Mouse (Mus musculus): Measurements from ENCODE around the gene Kdm2b. TPM values are rescaled to one million over a fixed set of nuclear protein-coding genes. Genes with fewer than 3 reads are reported as not detected.
A peak's percentile ranks its signal among the peaks of the same experiment; 100 is the strongest.

Kdm2b gene
- total and polyA plus RNA-seq, 3 experiments: 29.2 to 48.9 TPM; not detected in 1

GRCm38 (mm10) chr5:122925534-122925958, 64.1 kb downstream of the Kdm2b start:
- TF ChIP-seq TAL1 (IDR thresholded peaks at IDR 0.05; ENCODE audit: low read length) (no peak), MYC (IDR thresholded peaks at IDR 0.05; ENCODE audit: low read depth, low read length) (no peak), GATA1 (IDR thresholded peaks at IDR 0.05; ENCODE audit: low read depth, low read length) (no peak), JUND (IDR thresholded peaks at IDR 0.05; ENCODE audit: low read depth, low read length) (no peak), SMC3 (IDR thresholded peaks at IDR 0.05; ENCODE audit: low read depth, low read length) (peak; percentile 90), CHD1 (IDR thresholded peaks at IDR 0.05; ENCODE audit: low read depth, low read length) (no peak), MAFK (IDR thresholded peaks at IDR 0.05; ENCODE audit: borderline replicate concordance, low read depth, low read length) (no peak), MEF2A (IDR thresholded peaks at IDR 0.05; ENCODE audit: extremely low read depth, insufficient replicate concordance, low read depth, low read length, poor library complexity, severe bottlenecking) (no peak), POLR2A (IDR thresholded peaks at IDR 0.05; ENCODE audit: control insufficient read depth in 1 of 2, insufficient read depth in 1 of 2, low read depth in 1 of 2, low read length in 2 of 2, poor library complexity in 1 of 2) (no peak), ZKSCAN1 (IDR thresholded peaks at IDR 0.05; ENCODE audit: low read depth, low read length) (no peak), CHD2 (IDR thresholded peaks at IDR 0.05; ENCODE audit: low read length) (no peak), MYB (IDR thresholded peaks at IDR 0.05; ENCODE audit: low read depth, low read length) (no peak), ZC3H11A (IDR thresholded peaks at IDR 0.05; ENCODE audit: low read depth, low read length) (peak; percentile 75), NRF1 (IDR thresholded peaks at IDR 0.05; ENCODE audit: insufficient read depth, low read depth, low read length, poor library complexity, severe bottlenecking) (no peak), RAD21 (IDR thresholded peaks at IDR 0.05; ENCODE audit: low read depth, low read length) (peak; percentile 81), MAX (IDR thresholded peaks at IDR 0.05; ENCODE audit: low read length) (no peak), USF1 (IDR thresholded peaks at IDR 0.05; ENCODE audit: low read depth, low read length) (no peak), POLR2AphosphoS2 (IDR thresholded peaks at IDR 0.05; ENCODE audit: low read length) (no peak), MAZ (IDR thresholded peaks at IDR 0.05; ENCODE audit: low read depth, low read length) (0 out of 2 replicates have a peak, but pooled peaks have one; percentile 48), SIN3A (IDR thresholded peaks at IDR 0.05; ENCODE audit: low read length) (peak; percentile 65), ELF1 (IDR thresholded peaks at IDR 0.05; ENCODE audit: low read depth, low read length) (0 out of 2 replicates have a peak, but pooled peaks have one; percentile 13), ETS1 (IDR thresholded peaks at IDR 0.05; ENCODE audit: low read depth, low read length) (no peak), E2F4 (IDR thresholded peaks at IDR 0.05; ENCODE audit: borderline replicate concordance, low read depth, low read length) (no peak), TBP (IDR thresholded peaks at IDR 0.05; ENCODE audit: low read depth, low read length) (no peak), BHLHE40 (IDR thresholded peaks at IDR 0.05; ENCODE audit: borderline replicate concordance, low read depth, low read length) (no peak), GABPA (IDR thresholded peaks at IDR 0.05; ENCODE audit: low read depth, low read length) (no peak), ZMIZ1 (IDR thresholded peaks at IDR 0.05; ENCODE audit: low read depth, low read length) (no peak), CTCF (IDR thresholded peaks at IDR 0.05 in 2 of 3, conservative IDR thresholded peaks at IDR 0.05 in 1 of 3; ENCODE audit: control insufficient read depth in 1 of 3, insufficient read depth in 1 of 3, low read depth in 2 of 3, low read length in 3 of 3, poor library complexity in 1 of 3, severe bottlenecking in 1 of 3) (peak; percentile 83 to 93 (median 87)), UBTF (IDR thresholded peaks at IDR 0.05; ENCODE audit: borderline replicate concordance, insufficient read depth, low read depth, low read length) (no peak), HCFC1 (IDR thresholded peaks at IDR 0.05; ENCODE audit: low read depth, low read length) (0 out of 2 replicates have a peak, but pooled peaks have one; percentile 19), EP300 (IDR thresholded peaks at IDR 0.05; ENCODE audit: low read depth in 1 of 2, low read length in 2 of 2) (no peak)
- Histone ChIP-seq H3K36me3 (ENCODE audit: control insufficient read depth in 1 of 2, insufficient read depth in 2 of 2, low read length in 2 of 2) (no peaks in the 10 kb centered on the region; a peak in 1 of 4 replicates), H3K9me3 (replicated peaks; ENCODE audit: insufficient read depth, low read length) (no peaks in the 10 kb centered on the region), H3K79me2 (ENCODE audit: control insufficient read depth, insufficient read depth, low read length, poor library complexity) (no peaks in the 10 kb centered on the region), H3K9ac (ENCODE audit: control insufficient read depth, low read depth, low read length, poor library complexity, severe bottlenecking) (peak overlapping the region; percentile 61), H3K27me3 (ENCODE audit: control insufficient read depth in 1 of 2, insufficient read depth in 2 of 2, low read length in 2 of 2) (no peaks in the 10 kb centered on the region), H3K4me3 (ENCODE audit: control insufficient read depth in 1 of 2, insufficient read depth in 1 of 2, low read depth in 2 of 2, low read length in 2 of 2) (peak overlapping the region; percentile 52 to 60), H3K4me1 (ENCODE audit: control insufficient read depth in 1 of 2, insufficient read depth in 2 of 2, low read length in 2 of 2) (peaks cover 0 to 11% of the 10 kb centered on the region in 2 experiments; a peak in 2 of 4 replicates), H3K27ac (ENCODE audit: control insufficient read depth, low read depth, low read length) (no peak overlapping the region)
- DNase-seq (ENCODE audit: low read depth, low spot score): peak; percentile 83

All from MEL (cell line).